In the genomic region with DNA sequence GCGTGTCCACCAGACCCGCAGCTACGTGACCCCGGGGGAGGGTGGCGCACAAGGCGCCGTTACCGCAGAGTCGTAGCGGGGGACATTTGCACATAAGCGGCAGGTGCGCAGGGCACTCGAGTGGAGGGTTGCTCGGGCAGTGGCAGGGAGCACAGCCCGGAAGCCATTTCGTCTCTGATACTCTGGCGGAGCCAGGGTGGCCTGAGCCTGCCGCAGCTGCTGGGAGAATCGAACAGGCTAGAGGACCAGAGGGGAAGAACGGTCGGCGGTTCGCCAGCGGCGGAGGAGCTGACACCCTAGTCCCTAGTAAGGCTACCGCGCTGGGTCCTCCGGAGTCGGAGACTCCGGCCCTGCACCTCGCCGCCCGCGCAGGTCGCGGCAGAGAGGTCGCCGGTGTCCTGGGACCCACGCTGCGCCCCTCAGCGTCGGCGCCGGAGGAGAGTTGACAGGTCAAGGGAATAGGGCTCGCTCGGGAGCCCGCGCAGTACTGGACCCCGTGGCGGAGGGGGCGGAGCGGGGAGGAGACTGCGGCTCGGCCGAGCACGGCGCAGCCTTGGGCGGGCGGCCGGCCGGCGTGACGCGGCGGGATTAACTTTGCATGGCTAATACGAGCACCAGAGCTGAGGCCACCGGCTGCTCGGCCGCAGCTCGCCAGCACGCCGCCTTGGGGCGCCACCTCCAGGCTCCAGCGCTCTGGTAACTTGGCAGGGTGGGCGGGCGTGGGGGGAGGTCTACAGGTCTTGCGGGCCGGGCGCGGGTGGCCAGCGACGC, we compare ENCODE assay signal across 8 mouse cellular contexts. TPM values are rescaled to one million over a fixed set of nuclear protein-coding genes. Genes with fewer than 3 reads are reported as not detected.
DNase-seq lines count a peak whose midpoint lies in the region; ATAC-seq and TF ChIP-seq lines count a peak whose summit lies in the region.

No protein-coding gene starts in this region.

- peak overlapping the region; percentile 99 for H3K27ac ChIP-seq in cortical plate, adult 2 months (ENCODE audit: insufficient read depth, low read length)
- no peak overlapping the region for H3K27ac ChIP-seq in intestine, embryonic 14.5 days (ENCODE audit: low read depth)

- no peaks in the 10 kb centered on the region for H3K36me3 ChIP-seq in intestine, embryonic 14.5 days (ENCODE audit: control insufficient read depth, insufficient read depth, low read length)

- peak overlapping the region; percentile 98 for H3K4me2 ChIP-seq in intestine, embryonic 14.5 days (ENCODE audit: low read length)

- no peak for TF ChIP-seq CTCF in cortical plate, adult 2 months (IDR thresholded peaks at IDR 0.05; ENCODE audit: extremely low read depth, insufficient read depth, low read length)

- under 1% methylated on average over 79 of the region's 82 CpGs for WGBS in intestine, embryonic 14.5 days

- no peaks in the 10 kb centered on the region for H3K9me3 ChIP-seq in intestine, embryonic 14.5 days (ENCODE audit: control insufficient read depth, low read length)

- peak overlapping the region; percentile 94 for H3K4me3 ChIP-seq in cortical plate, adult 2 months (ENCODE audit: insufficient read depth, low read length)
- peak overlapping the region; percentile 64 for H3K4me3 ChIP-seq in intestine, embryonic 14.5 days (ENCODE audit: low read depth, low read length)

- peaks cover 36% of the 10 kb centered on the region for H3K27me3 ChIP-seq in intestine, embryonic 14.5 days (replicated peaks; ENCODE audit: control insufficient read depth, insufficient read depth, low read length)

- H3K9ac ChIP-seq in intestine, embryonic 14.5 days (ENCODE audit: low read length) = peak overlapping the region; percentile 47

- no peaks in the 10 kb centered on the region; the same call in 1 of the 2 replicates for H3K4me1 ChIP-seq in cortical plate, adult 2 months (ENCODE audit: control insufficient read depth, insufficient read depth, low read length)
- peaks cover 7% of the 10 kb centered on the region; the same call in 1 of the 2 replicates for H3K4me1 ChIP-seq in intestine, embryonic 14.5 days (replicated peaks; ENCODE audit: control insufficient read depth, insufficient read depth, low read length)

- TF ChIP-seq POLR2A in cortical plate, adult 2 months (IDR thresholded peaks at IDR 0.05; ENCODE audit: extremely low read depth, insufficient read depth, low read length) = peak; percentile 3; the same call in 1 of the 2 replicates

- peak; percentile 95 for ATAC-seq in intestine, embryonic 14.5 days (replicated peaks; ENCODE audit: low FRiP score, low TSS enrichment, low read depth)
- peak; percentile 71 for ATAC-seq in megakaryocyte, adult 5-6 weeks (ENCODE audit: poor library complexity, severe bottlenecking)

- peak; percentile 29 for DNase-seq in WW6 (ENCODE audit: low read depth, low spot score)
- DNase-seq in gastrocnemius, postnatal 25 days = peak; percentile 90
- DNase-seq in intestine, embryonic 14.5 days (ENCODE audit: low spot score) = peak; percentile 86
- peak; percentile 54 to 74 for DNase-seq in left cerebral cortex, adult 9 months (ENCODE audit: low spot score in 2 of 2)
- peak; percentile 86 for DNase-seq in right cerebral cortex, adult 18-20 months
- peak; percentile 85 for DNase-seq in urinary bladder, adult 2 months (ENCODE audit: low spot score)

RNA-seq across cellular contexts. Expression of a gene that starts 0.5 kb away (rescaled TPM):
- 26.6 and 27.3 TPM in 2 replicates for polyA plus RNA-seq in cortical plate, adult 2 months (2012; rRNA removed)
- total RNA-seq in gastrocnemius, postnatal 25 days (2021) = 10 to 100 TPM; 12.3 to 19.2 TPM
- 2.0 and 2.2 TPM in 2 replicates for polyA plus RNA-seq in intestine, embryonic 14.5 days (2014; fragmentation: Nextera tagmentation; extraction: Ambion mirVana)
- total RNA-seq in megakaryocyte, adult 5-6 weeks (2015) = 0.02 and 0.11 TPM in 2 replicates
- not detected in 2 replicates for total RNA-seq in megakaryocyte, adult 5-6 weeks (2017)
- 11.8 and 11.9 TPM in 2 replicates for polyA plus RNA-seq in urinary bladder, adult 2 months (2012; rRNA removed)

Comparison
In these comparisons a context has a peak if more than half of its experiments do, and no peak if none do; other contexts are left out.
1. DNase-seq: peak in every context shown above with its lines; median percentile 90 in gastrocnemius, postnatal 25 days; 86 in intestine, embryonic 14.5 days; 86 in right cerebral cortex, adult 18-20 months; 85 in urinary bladder, adult 2 months; 64 in left cerebral cortex, adult 9 months; 29 in WW6.